Mouse (Mus musculus) adrenal gland, postnatal 14 days (tissue): ENCODE results near the gene Lgi1. TPM values are rescaled to one million over a fixed set of nuclear protein-coding genes. Genes with fewer than 3 reads are reported as not detected.
A peak's percentile ranks its signal among the peaks of the same experiment; 100 is the strongest.

Experiments used
- DNase-seq: peaks from one replicate; pipeline ENCODE4 v3.0.0; 2021; ENCODE audit warnings: mixed read lengths
- long read RNA-seq, 2 experiments: library from polyadenylated mRNA; stranded (forward); transcript quantifications; one replicate each; pipeline ENCODE4 v2.0.0; 2021
- total RNA-seq: library from RNA; stranded (reverse); gene quantifications from 2 replicates; pipeline ENCODE4 v1.2.3, GENCODE M21; 2021

The Lgi1 gene
- 2.6 and 3.5 TPM in 2 replicates for total RNA-seq
- long read RNA-seq, experiment 1, full-length matches to known transcripts: 3 of 3 reads
- long read RNA-seq, experiment 1, partial matches to known transcripts: 0 of 3 reads
- long read RNA-seq, experiment 1, other reads (novel, unspliced or antisense): 0 of 3 reads
- long read RNA-seq, experiment 2, partial matches to known transcripts: 0 of 1 reads
- long read RNA-seq, experiment 2, other reads (novel, unspliced or antisense): 1 of 1 reads

- DNase-seq: peak; percentile 9
Observed at GRCm38 (mm10) chr19:38264505-38265500, at the start of gene Lgi1. TSS of gene Lgi1 (plus strand) at chr19:38264536.

- DNase-seq: no peak
Observed at GRCm38 (mm10) chr19:38217696-38218095, 46.6 kb upstream of the Lgi1 start.

GRCm38 (mm10) chr19:38223356-38223904 lies 40.9 kb upstream of the Lgi1 start:
- no peak for DNase-seq

- DNase-seq: peak; percentile 96
Observed at GRCm38 (mm10) chr19:38223905-38224684, 40.2 kb upstream of the Lgi1 start, which contains the start of gene Fra10ac1. TSS of gene Fra10ac1 (minus strand) at chr19:38224156.

- DNase-seq: no peak
Observed at GRCm38 (mm10) chr19:38224685-38225060, 39.7 kb upstream of the Lgi1 start.

- peak; percentile 15 for DNase-seq
Observed at GRCm38 (mm10) chr19:38228699-38229098, 35.6 kb upstream of the Lgi1 start.

- DNase-seq: no peak
Observed at GRCm38 (mm10) chr19:38232087-38232486, 32.2 kb upstream of the Lgi1 start.

GRCm38 (mm10) chr19:38232516-38232915 lies 31.8 kb upstream of the Lgi1 start:
- DNase-seq: no peak

- DNase-seq: no peak
Observed at GRCm38 (mm10) chr19:38236526-38236925, 27.8 kb upstream of the Lgi1 start.

GRCm38 (mm10) chr19:38237834-38238212 lies 26.5 kb upstream of the Lgi1 start:
- no peak for DNase-seq

- DNase-seq: no peak
Observed at GRCm38 (mm10) chr19:38238213-38238951, 26.0 kb upstream of the Lgi1 start.

GRCm38 (mm10) chr19:38242314-38242852 lies 22.0 kb upstream of the Lgi1 start:
- DNase-seq: no peak

GRCm38 (mm10) chr19:38244748-38245147 lies 19.6 kb upstream of the Lgi1 start:
- no peak for DNase-seq

- no peak for DNase-seq
Observed at GRCm38 (mm10) chr19:38245361-38246176, 18.8 kb upstream of the Lgi1 start.

- DNase-seq: no peak
Observed at GRCm38 (mm10) chr19:38246177-38246622, 18.1 kb upstream of the Lgi1 start.

- DNase-seq: no peak
Observed at GRCm38 (mm10) chr19:38249627-38250026, 14.7 kb upstream of the Lgi1 start.

- DNase-seq: peak; percentile 31
Observed at GRCm38 (mm10) chr19:38253796-38254195, 10.5 kb upstream of the Lgi1 start.

GRCm38 (mm10) chr19:38258651-38259065 lies 5.7 kb upstream of the Lgi1 start:
- peak; percentile 17 for DNase-seq

GRCm38 (mm10) chr19:38259436-38259835 lies 4.9 kb upstream of the Lgi1 start:
- no peak for DNase-seq

- DNase-seq: no peak
Observed at GRCm38 (mm10) chr19:38260346-38260745, 4.0 kb upstream of the Lgi1 start.
